Mouse (Mus musculus): ENCODE measurements around the gene Sf3b3.

Gene Sf3b3

DNA sequence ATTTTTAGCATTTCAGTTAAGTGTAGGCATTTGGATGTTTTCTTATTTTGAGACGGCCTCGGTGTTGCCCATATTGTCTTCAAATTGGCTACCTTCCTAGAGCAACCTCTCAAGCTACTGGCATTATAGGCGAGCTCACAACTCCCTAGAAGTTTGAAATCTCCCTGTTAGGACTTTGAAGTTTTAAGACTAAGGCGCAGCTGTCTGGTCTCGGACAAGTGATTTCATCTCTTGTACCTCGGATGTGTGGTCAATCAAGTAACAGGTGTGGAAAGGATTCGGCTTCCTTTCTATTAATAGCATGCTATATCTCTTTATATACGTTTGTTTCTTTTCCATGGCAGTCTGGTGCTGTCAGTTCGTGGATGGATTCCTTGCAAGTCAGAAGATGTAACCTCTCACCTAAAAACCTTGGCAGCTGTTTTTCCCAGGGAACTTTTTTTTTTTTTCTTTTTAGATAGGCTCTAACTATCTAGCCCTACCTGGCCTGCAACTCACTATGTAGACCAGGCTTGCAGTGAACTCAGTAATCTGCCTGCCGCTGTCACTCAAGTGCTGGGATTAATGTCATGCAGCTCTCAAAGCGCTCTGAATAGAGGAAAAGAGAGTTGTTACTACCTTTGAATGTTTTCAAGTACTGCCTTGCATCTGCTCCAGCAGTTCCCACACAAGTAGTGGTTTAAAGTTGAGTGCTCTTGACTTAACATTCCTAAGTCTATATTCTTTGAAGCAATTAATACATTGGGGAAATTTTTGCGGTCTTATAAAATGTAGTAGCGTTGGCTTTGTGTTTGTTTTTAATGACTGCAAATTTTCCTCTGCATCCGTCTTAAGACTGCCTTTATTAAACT, 1.3 kb upstream of the Sf3b3 start:
- 51% methylated on average over 14 of the region's 14 CpGs for WGBS

DNA sequence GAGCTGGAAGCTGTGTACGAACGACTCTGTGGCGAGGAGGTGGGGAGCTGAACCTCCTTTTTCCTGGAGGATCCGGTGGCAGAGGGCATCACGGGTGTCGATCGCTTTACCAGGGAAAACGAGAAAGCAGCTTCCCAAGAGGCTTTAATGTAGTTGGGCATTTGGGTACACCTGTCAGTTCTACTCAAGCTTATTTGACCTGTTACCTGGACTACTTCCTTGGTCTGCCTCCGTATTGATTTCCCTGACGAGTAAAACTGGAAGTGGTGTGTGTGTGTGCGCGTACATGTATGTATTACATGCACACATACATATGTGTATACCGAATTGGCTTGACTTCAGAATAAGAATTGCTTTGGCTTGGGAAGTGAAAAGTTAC, 573 bp upstream of the Sf3b3 start:
- under 1% methylated on average over 13 of the region's 13 CpGs for WGBS

DNA sequence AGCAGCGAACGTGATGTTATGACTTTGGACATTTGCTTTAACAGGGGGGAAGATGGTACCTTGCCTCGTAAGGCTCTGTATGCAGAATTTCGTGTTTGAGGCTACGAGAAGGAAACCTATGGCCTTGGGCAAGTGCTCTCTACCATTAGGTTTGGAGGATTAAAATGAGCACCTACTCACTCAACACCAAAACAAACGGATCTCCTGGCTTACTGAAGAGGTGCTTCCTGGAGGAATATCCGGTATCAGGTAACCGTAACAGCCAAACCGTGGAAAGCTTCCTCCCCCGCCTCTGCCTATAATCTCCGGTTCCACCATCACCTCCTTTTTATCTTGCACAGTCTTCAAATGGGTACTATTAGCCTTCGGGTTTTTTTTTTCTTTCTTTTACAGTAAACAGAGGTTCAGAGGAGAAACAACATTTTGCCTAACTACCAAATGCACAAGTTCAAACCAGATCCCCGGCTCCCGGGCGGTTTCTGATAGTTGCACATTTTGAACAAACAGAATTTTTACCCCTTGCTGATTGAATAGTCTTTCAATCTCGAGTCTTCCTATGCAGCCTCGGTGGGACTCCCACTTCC, 674 bp downstream of the Sf3b3 start:
- 5% methylated on average over 17 of the region's 17 CpGs for WGBS

DNA sequence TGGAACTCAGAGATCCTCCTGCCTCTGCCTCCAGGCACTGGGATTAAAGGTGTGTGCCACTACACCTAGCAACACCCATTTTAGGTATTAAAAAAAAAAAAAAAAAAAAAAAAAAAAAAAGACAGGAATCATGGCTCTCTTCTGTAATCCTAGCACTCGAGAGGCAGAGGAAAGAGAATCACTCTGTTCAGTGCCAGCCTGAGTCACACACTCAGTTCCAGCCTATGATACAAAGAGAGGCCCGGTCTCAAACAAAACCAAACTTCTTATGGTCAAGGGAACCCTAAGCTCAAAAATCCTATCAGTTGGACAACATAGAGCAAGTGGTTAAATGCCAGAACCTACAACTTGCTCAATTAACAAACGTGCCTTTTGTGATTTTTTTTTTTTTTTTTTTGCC, 1.6 kb downstream of the Sf3b3 start:
- WGBS, result 36% methylated on average over 3 of the region's 3 CpGs

DNA sequence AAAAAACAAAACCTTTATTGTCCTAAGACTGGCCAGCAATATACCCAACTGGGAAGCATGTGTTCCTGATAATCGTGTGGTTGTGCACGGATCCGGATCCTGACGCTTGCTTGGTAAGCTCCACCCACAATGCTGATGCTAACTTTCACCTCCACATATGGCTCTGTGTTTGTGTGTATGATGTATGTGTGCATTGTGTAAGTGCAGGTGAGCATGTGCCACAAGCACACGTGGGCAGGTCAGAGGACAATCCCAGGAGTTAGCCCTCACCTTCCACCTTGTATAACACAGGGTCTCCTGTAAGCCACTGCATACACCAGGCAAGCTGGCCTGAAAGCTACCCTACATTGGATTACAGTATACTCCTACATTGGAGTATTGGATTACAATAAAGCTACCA, 3.4 kb downstream of the Sf3b3 start:
- 53% methylated on average over 5 of the region's 5 CpGs for WGBS

DNA sequence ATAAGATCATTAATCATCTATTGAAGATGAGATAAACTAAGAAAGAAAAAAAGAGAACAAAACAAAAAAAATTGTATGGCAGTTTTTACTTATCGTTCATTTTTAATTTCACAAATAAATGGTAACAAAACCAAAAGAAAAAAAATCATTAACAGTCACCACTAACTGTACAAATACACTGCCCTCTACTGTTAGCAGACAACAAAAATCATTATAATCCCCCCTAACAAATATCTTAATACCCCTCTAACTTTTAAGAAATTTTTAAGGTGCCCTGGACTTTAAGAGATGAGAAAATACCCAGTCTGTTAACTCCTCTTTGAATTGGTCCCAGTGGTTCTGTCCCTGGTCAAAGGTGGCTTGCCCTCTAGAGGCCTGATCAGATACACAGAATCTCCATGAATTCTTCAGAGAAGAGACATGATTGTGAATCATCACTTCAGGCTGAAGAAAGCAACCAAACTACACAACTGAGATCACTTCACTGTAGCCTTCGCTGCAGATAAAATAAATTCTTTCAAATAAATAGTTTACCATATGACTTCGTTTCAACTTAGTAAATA, 4.5 kb downstream of the Sf3b3 start:
- WGBS, result 73% methylated on average over 3 of the region's 3 CpGs

DNA sequence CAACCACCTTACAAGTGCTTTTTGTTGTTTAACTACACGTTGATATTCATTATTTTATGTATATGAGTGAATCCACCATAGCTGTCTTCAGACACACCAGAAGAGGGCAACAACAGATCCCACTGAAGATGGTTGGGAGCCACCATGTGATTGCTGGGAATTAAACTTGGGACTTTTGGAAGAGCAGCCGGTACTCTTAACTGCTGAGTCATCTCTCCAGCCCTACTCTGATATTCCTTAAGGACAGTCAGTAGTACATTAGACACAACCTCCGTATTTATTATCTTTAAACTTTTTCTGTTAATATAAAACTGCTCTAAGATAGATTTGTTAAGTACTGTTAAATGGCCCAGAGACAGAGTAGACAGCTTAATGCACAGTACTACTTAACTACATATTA, 14.6 kb downstream of the Sf3b3 start:
- WGBS, result 69% methylated on average over 3 of the region's 3 CpGs

DNA sequence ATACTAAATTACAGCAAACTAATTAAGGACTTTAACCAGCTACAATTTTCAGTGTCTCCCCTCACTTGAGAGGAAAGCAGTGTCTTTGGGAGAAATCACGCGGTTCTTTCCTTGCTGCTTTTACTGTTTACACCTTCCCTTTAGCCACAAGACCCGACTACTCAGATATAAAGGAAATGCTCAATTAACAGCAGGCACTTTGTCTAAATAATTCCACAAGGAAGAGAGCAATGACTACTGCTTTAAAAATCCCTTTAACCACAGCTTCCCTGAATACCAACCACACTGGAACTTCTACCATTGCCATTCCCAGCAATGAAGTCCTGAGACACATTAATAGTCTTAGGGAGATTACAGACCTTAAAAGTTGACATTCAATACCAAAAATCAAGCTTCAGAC, 18.1 kb downstream of the Sf3b3 start:
- 75% methylated on average over 3 of the region's 3 CpGs for WGBS

DNA sequence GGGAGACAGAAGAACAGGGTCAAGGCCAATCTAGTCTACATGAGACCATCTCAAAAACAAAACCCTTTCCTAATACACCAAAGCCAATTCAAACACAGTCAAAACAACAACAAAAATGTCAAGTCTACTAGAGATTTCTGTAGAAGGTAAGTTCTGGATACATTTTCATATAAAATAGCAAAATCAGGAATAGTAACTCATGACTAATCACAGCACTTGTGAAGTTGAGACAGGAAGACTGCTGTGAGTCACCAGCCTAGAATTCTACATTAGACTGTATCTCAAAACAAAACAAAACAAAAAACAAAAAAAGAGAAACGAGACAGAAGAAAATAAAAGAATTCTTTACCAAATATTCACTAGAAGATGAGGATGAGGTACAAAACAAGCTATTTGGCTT, 21.7 kb downstream of the Sf3b3 start:
- 40% methylated on average over 1 of the region's 1 CpGs for WGBS

DNA sequence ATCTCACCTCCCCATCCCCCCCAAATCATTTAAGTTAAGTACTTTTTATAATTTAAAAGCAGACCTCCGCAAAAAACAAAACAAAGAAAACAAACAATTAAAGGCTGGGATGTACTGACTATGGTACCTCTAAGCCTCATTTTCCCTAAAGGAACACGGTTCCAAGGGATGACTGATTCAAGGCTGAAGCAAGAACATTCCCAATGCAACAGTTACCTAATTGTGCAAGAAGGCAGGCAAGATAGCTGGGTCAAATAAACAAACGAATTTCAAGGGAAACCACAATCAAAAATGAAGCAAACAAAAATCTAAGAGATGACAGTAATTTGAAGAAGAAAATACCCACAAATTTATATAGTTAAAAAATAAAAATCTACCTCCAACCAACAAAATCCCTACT, 24.6 kb downstream of the Sf3b3 start:
- 73% methylated on average over 3 of the region's 3 CpGs for WGBS

DNA sequence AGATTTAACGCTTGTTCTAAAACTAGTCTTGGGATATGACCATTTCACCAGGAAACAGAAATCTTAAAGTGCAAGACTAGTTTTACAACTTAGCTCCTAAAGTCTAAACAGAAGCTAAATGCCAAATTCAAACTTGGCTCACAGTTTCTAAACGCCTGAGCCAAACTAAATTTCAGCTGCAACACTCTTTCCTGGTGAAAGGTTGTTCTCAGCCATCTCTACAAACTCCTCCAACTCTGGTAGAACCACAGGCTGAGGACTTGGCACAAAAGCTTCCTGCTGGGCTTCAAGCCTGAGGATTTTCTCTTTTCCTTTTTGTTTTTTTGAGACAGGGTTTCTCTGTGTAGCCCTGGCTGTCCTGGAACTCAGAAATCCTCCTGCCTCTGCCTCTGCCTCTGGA, 26.3 kb downstream of the Sf3b3 start:
- WGBS, result 73% methylated on average over 2 of the region's 2 CpGs

DNA sequence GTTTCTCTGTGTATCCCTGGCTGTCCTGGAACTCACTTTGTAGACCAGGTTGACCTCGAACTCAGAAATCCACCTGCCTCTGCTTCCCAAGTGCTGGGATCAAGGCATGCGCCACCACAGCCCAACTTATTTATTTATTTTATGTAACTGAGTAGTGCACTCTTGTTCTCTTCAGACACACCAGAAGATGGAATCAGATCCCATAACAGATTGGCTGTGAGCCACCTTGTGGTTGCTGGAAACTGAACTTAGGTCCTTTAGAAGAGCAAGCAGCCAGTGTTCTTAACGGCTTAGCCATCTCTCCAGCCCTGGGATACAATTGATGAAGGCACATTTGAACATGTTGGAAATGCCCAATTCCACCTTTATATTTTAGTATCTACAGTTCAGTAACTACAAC, 28.0 kb downstream of the Sf3b3 start:
- WGBS, result 75% methylated on average over 3 of the region's 3 CpGs

DNA sequence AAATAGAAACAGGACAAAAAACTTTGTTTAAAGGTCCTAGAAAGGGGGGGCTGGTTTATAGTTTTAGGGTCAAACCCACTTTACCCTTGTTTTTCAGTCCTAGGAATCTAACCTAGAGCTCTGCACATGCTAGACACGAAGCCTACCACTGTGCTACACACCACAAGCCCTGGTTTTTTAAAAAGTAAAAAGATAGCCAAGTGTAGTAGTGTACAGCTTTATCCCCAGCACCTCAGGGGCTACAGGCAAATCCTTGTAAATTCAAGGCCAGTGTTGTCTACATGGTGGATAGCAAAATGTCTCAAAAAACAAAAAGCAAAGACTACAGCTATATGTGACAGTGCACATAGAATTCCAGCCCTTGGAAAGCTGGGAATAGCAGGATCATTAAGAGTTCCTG, 29.6 kb downstream of the Sf3b3 start:
- WGBS, result 88% methylated on average over 1 of the region's 1 CpGs

DNA sequence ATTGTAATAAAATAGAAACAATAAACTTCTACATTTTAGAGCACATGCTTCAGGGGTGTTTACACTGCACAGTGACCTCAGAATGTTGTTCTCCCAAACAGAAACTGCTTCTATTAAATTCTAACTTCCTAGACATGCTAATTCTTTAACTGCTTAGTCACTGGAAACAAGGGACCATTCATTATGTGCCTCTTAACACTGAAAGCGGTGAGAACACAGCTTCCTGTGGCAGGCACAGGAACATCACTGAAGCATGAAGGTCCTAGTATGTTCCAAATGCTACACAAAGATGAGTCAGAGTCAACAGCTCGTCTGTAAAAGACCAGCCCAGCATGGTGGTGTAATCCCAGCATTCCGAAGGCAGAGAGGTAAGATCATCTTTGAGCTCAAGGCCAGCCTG, 31.3 kb downstream of the Sf3b3 start:
- WGBS, result 37% methylated on average over 3 of the region's 3 CpGs

DNA sequence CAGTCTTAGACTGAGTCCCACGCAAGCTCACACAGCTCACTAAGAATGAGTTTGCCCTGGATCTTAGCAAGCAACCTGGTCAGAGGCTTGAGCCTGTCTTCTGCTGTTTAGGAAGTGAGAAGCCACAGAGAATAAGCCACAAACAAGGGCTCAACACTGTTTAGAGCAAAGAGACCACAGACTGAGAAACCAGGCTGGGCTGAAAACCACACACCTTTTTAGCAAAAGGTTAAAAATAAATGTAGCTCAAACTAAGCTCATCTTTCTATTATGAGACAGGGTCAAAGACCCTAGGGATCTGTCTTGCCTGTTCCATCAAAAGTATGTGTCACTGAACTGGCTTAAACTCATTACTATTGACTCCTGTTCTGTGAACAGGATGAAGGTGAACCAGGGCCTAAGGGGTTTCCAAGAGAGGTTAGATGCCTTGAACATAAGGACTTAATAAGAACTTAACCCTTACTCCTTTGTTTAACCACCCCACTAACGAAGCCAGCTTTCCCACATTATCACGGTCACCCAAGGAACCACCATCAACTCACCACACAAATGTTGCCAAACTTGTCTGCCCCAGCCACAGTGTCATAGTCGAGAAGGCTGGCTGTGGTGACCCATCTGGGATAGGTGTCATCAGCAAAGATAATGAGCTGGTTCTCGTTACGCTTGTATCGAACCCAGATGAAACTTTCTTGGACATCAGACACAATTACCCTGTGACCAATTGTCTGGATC, 33.3 kb downstream of the Sf3b3 start:
- WGBS, result 78% methylated on average over 7 of the region's 7 CpGs

DNA sequence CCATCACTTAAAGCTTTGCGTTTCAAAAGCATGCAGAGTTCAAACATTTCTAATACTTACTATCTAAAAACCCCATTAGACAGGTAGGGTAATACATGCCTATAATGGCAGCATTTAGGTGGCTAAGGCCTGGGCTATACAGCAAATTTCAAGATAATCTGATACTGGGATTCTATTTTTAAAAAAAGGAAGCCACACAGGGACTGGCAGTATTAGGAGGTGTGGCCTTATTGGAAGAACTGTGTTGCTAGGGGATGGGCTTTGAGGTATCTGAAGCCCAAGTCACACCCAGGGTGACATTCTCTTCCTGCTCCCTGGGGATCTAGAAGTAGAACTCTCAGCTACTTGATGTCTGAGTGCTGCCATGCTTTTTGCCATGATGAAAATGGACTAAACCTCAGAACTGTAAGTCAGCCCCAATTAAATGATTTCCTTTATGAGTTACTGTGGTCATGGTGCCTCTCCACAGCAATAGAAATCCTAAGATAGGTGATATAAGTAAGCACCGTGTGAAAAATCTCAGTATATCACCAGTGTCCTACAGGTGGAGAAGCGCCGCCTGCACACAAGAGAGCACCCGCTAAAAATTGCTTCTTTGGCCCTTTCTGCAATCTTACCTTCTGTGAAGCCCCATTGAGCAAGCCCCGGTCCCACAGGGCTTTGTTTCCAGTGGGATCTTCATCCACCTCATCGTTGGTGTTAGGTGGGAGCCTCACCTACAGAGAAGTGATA, 34.1 kb downstream of the Sf3b3 start:
- WGBS, result 94% methylated on average over 7 of the region's 7 CpGs

DNA sequence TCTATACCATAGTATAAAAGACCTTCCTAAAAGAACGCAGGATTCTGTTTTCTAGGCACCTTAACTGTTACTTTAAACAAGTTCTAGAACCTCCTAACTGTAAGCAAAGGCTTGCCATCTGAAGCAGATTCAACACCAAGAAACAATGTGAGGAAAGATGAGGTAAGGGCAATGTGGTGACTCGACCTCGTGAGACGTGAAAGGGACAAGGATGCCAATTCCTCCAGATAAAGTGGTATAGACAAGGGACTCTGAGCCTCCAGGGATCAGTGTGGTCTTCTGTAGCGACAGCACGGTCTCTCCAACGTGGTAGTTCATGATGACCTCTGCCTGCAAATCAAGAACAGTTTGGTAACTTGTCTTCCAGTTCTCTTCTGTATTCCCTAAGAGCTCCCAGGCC, 34.8 kb downstream of the Sf3b3 start:
- 89% methylated on average over 7 of the region's 7 CpGs for WGBS

DNA sequence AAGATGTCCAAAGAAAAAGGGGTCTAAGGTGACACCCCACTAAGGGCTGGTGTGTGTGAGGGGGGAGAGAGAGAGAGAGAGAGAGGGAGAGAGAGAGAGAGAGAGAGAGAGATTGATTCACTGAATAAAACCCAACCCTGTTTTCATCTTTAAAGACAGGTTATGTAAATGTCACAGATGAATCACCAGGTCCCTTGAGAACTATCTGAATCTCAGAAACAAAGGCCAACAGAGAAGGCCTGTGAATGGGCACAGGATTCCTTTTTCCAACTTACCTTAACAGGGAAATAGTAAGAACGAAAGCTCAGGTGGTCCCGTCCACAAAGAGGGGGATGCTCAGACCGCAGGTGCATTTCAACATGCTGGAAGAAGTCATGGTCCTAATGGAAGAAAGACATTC, 35.5 kb downstream of the Sf3b3 start:
- 86% methylated on average over 3 of the region's 3 CpGs for WGBS

DNA sequence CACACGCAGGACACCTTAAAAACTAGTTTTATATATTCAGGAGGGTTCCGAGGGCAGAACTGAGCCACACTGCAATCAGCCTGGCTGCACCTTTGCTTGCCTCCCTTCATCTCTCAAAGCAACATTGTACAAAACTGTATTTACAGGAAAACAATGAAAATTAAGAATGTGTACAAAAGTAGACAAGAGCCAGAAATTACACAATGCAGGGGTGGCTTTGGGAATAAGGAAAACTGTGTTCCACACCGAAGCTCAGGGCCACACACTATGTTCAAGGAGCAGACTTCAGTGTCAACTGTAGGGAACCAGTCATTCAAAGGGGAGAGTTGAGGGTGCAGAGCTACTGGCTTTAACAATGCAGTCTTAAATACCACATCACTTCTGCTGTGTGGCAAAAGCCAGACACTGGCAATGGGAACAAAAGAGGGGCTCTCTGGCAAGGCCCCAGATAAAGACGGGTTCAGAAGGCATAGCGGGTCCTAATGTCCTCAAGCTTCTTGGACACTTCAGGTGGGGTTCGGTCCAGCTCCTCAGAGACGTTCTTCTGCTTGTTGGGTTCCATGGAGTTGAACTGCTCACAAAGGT, 36.0 kb downstream of the Sf3b3 start:
- WGBS, result 72% methylated on average over 7 of the region's 7 CpGs

DNA sequence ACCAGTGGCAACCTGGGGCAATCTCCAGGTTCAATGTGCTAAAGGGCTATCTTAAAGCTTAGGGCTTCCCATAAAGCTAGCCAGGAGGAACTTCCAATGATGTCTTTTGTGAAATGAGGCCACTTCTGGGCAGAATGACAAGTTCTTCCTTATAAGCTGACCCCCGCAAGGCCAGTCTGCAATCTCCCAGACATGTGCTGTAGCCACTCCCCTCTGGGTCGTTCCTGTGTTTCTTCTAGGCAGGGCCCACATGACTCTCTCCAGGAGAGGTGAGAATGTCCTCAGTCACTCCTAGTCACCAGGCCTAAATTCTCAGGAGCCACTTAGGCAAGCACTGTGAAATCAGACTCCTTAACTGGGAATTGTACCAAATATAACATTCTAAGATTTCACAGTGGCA, 36.8 kb downstream of the Sf3b3 start:
- WGBS, result 43% methylated on average over 2 of the region's 2 CpGs

Measured in cerebral cortex, adult 2 months (tissue).